Mouse (Mus musculus) midbrain, embryonic 14.5 days (tissue): ENCODE measurements around the gene Galr3. TPM values are rescaled to one million over a fixed set of nuclear protein-coding genes. Genes with fewer than 3 reads are reported as not detected.

Source experiments
- ATAC-seq: fragments of 200-750 bp; cut with Nextera tagmentation; 2 replicates; pipeline ENCODE4 v1.8.0; 2017; ENCODE audit warnings: moderate number of reproducible peaks, moderate library complexity; ENCODE audit not compliant: low FRiP score, low TSS enrichment
- DNase-seq: peaks from one replicate; pipeline ENCODE4 v3.0.0-alpha.2; 2015
- H3K27ac ChIP-seq: fragments of 300-500 bp; sonication (generic); replicated peaks from 2 replicates; pipeline ENCODE4 v1.5.1; 2014; ENCODE audit warnings: mild to moderate bottlenecking, low read depth, low read length, moderate library complexity
- H3K27me3 ChIP-seq: fragments of 300-500 bp; sonication (generic); 2 replicates; pipeline ENCODE4 v1.6.1; 2014; ENCODE audit warnings: low read length, control low read depth, mixed read lengths; ENCODE audit not compliant: control insufficient read depth, insufficient read depth
- H3K36me3 ChIP-seq: fragments of 300-500 bp; sonication (generic); 2 replicates; pipeline ENCODE4 v1.6.1; 2014; ENCODE audit warnings: low read length, control low read depth; ENCODE audit not compliant: control insufficient read depth, insufficient read depth
- H3K4me1 ChIP-seq: fragments of 300-500 bp; sonication (generic); 2 replicates; pipeline ENCODE4 v1.6.1; 2014; ENCODE audit warnings: mild to moderate bottlenecking, antibody characterized with exemption, low read length, control low read depth; ENCODE audit not compliant: control insufficient read depth, insufficient read depth
- H3K4me2 ChIP-seq: fragments of 300-500 bp; sonication (generic); 2 replicates; pipeline ENCODE4 v1.6.1; 2014; ENCODE audit warnings: mild to moderate bottlenecking, low read length, moderate library complexity
- H3K4me3 ChIP-seq: fragments of 300-500 bp; sonication (generic); replicated peaks from 2 replicates; pipeline ENCODE4 v1.5.1; 2014; ENCODE audit warnings: low read depth, low read length
- H3K9ac ChIP-seq: fragments of 300-500 bp; sonication (generic); replicated peaks from 2 replicates; pipeline ENCODE4 v1.6.1; 2014; ENCODE audit warnings: mild to moderate bottlenecking, low read length, moderate library complexity
- H3K9me3 ChIP-seq: fragments of 300-500 bp; sonication (generic); 2 replicates; pipeline ENCODE4 v1.6.1; 2016; ENCODE audit warnings: low read length, control low read depth, mixed read lengths; ENCODE audit not compliant: control insufficient read depth
- WGBS: fragments of 180-500 bp; shearing (Covaris S2); extraction: QIAGEN DNeasy Blood & Tissue Kit; methylation state at CpG from one replicate; pipeline ENCODE4 v1.1.7; 2014; 5-methylcytosine and 5-hydroxymethylcytosine counted together
- polyA plus RNA-seq: library from polyadenylated mRNA; unstranded; fragments of >200 nt; fragmentation: Nextera tagmentation; extraction: Ambion mirVana; gene quantifications from 2 replicates; pipeline ENCODE4 v1.2.1, GENCODE M21; 2014

The Galr3 gene
- polyA plus RNA-seq, 1 experiment from 2014 or later: not detected

GRCm38 (mm10) chr15:79068416-79068815 lies 26.7 kb downstream of the Galr3 start:
- no peaks in the 10 kb centered on the region for H3K27me3 ChIP-seq
- no peak for ATAC-seq
- H3K4me3 ChIP-seq: no peak overlapping the region
- 80% methylated on average over 3 of the region's 3 CpGs for WGBS
- H3K9ac ChIP-seq: no peak overlapping the region
- no peak for DNase-seq
- peaks cover 3% of the 10 kb centered on the region for H3K4me1 ChIP-seq
- H3K4me2 ChIP-seq: no peak overlapping the region
- no peaks in the 10 kb centered on the region for H3K36me3 ChIP-seq
- no peaks in the 10 kb centered on the region for H3K9me3 ChIP-seq
- H3K27ac ChIP-seq: no peak overlapping the region

DNA sequence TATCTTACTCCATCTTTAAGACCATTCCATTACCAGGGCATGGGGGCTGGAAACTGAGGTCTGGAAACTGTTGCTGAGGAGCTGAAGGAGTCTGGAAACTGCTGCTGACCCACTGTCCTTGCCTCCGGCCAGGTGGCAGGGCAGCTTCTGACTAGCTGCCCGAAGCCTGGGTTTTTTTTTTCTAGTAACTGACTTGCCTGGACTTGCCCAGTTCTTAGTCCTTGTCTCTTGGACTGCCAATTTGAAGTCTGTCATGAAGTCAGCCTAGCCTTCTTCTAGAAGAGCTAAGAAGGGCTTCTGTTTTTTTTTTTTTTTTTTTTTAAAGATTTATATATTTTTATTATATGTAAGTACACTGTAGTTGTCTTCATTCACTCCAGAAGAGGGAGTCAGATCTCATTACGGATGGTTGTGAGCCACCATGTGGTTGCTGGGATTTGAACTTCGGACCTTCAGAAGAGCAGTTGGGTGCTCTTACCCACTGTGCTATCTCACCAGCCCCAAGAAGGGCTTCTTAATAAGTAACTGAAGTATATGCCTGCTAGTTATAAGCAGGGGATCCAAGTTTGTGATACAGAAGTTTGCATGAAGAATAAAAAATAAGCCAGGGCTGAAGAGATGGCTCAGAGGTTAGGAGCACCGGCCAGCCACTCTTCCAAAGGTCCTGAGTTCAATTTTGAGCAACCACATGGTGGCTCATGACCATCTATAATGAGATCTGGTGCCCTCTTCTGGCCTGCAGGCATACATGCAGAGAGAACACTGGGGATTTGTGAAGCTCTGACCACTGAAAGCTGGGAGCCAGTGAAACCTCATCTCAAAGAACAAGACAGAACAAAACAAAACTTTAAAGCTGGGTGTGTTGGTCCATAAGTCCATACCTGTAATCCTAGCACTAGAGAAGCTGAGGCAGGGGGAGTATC lies 29.7 kb downstream of the Galr3 start:
- no peak for ATAC-seq
- peak; percentile 42 for DNase-seq
- Histone ChIP-seq H3K4me3 (no peak overlapping the region), H3K36me3 (peaks cover under 1% of the 10 kb centered on the region; the same call in 1 of the 2 replicates), H3K9ac (no peak overlapping the region), H3K4me1 (peaks cover 12% of the 10 kb centered on the region), H3K27ac (no peak overlapping the region), H3K27me3 (no peaks in the 10 kb centered on the region), H3K4me2 (no peak overlapping the region), H3K9me3 (no peaks in the 10 kb centered on the region)
- 70% methylated on average over 5 of the region's 5 CpGs for WGBS

- DNase-seq (no peak), ATAC-seq (no peak)
- no peaks in the 10 kb centered on the region for H3K9me3 ChIP-seq
- H3K4me2 ChIP-seq: no peak overlapping the region
- peaks cover 24% of the 10 kb centered on the region for H3K36me3 ChIP-seq
- no peak overlapping the region for H3K4me3 ChIP-seq
- peaks cover 12% of the 10 kb centered on the region for H3K4me1 ChIP-seq
- no peaks in the 10 kb centered on the region for H3K27me3 ChIP-seq
- no peak overlapping the region for H3K27ac ChIP-seq
- H3K9ac ChIP-seq: no peak overlapping the region
Observed at GRCm38 (mm10) chr15:79073752-79074151, 32.1 kb downstream of the Galr3 start.

DNA sequence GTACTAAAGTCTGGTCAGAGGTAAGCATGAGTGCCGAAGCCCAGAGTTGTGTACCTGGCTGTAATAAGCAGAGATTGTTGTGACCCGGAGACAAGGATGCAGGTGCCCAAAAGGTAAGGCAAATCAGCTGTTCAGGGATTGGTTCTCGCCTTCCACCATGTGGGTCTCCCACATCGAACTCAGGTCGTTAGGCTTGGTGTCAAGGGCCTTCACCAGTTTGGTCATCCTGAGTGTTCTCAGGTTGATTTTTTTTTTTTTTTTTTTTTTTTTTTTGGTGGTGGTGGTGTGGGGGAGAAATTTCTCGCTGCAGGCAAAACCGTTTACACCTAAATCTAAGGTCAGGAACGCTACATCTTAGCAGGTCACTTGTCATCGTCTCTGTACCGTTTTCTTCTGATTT lies 32.8 kb downstream of the Galr3 start:
- peak overlapping the region; percentile 70 for H3K4me2 ChIP-seq
- WGBS: 39% methylated on average over 10 of the region's 10 CpGs
- DNase-seq: no peak

DNA sequence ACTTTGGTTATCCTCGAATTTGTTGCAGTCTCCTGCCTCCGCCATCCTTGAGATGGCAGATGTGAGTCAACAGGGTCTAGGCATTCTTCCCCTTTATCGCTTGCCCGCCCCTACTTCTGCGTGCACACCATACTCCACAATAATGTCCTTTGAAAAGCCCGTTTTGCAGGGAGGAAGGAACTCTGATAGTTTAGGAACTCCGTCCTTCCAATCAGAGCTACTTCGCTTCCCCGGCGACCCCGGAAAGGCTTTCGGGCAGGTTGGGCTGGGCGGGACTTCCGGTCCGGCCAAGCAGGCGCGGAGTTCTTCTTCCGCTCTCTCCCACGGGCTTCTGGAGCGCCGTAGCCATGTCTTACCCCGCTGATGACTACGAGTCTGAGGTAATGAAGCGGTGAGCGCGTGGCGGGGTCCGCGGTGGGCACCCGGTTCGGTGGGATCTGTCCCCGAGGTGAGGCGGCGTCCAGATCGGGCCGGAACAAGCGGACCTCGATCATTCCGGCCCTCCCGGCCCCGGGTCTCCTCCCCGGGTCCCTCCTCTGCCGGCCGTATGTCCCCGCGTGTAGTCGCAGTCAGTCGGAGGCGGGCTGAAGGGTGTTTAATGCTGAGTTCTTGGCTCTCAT lies 33.3 kb downstream of the Galr3 start, which contains the start of gene Eif3l:
Gene Eif3l (plus strand): TSS at position 267 of the 620 bp plus-strand sequence.
- H3K4me2 ChIP-seq: peak within 1 kb of the TSS; percentile 70
- H3K36me3 ChIP-seq: peaks cover 37% of the 10 kb centered on the region
- peak; percentile 74; the same call in 1 of the 2 replicates for ATAC-seq
- peak within 1 kb of the TSS; percentile 71 for H3K27ac ChIP-seq
- peak within 1 kb of the TSS; percentile 59 for H3K4me3 ChIP-seq
- peak; percentile 95 for DNase-seq
- WGBS: under 1% methylated on average over 49 of the region's 49 CpGs
- peak within 1 kb of the TSS; percentile 64 for H3K9ac ChIP-seq
- H3K27me3 ChIP-seq: no peaks in the 10 kb centered on the region
- no peaks in the 10 kb centered on the region for H3K9me3 ChIP-seq
- peaks cover 12% of the 10 kb centered on the region for H3K4me1 ChIP-seq

More for the DNA sequence above, 32.8 kb downstream of the Galr3 start:
- peak overlapping the region; percentile 59 for H3K4me3 ChIP-seq
- peak overlapping the region; percentile 64; the same call in 1 of the 2 replicates for H3K9ac ChIP-seq
- no peaks in the 10 kb centered on the region for H3K9me3 ChIP-seq
- no peaks in the 10 kb centered on the region for H3K27me3 ChIP-seq
- peaks cover 12% of the 10 kb centered on the region for H3K4me1 ChIP-seq
- H3K27ac ChIP-seq: peak overlapping the region; percentile 71
- H3K36me3 ChIP-seq: peaks cover 31% of the 10 kb centered on the region
- no peak for ATAC-seq

DNA sequence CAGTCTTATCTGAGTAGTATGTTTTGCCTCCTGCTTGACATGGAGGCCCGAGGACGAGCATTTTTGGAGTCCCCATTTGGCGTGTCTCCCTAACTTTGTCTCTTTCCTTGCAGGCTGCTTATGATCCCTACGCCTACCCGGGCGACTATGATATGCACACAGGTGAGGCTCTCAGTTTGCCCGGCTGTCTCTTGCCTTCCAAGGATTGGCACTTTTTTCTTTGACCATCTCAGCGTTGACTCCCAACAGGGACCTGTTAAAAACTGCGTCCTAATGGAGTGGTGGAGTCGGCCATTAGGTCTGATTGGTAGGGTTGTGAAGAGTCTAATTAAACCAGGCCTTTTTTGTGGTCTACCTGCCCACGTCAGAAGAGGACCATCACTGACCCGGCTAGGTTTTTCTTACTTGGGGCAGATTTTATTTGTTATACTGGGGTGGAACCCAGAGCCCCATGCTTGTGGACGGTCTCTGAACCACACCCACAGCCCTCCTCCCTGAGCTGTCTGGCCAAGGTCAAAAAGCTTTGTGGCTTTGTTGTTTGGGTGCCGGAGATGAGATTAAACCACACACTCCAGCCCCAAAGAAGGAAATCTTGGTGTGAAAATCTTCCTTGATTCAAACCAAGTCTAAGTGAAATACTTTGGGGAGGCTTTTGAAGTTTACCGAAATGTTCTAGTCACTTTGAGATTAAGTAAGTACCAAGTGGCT lies 34.1 kb downstream of the Galr3 start:
- Histone ChIP-seq H3K4me3 (peak overlapping the region; percentile 59), H3K27me3 (no peaks in the 10 kb centered on the region), H3K36me3 (peaks cover 43% of the 10 kb centered on the region), H3K9ac (peak overlapping the region; percentile 64), H3K4me1 (peaks cover 12% of the 10 kb centered on the region), H3K9me3 (no peaks in the 10 kb centered on the region), H3K4me2 (peak overlapping the region; percentile 70), H3K27ac (no peak overlapping the region; the same call in 1 of the 2 replicates)
- DNase-seq (no peak), ATAC-seq (no peak)
- whole genome bisulfite sequencing: 40% methylated on average over 15 of the region's 15 CpGs

DNA sequence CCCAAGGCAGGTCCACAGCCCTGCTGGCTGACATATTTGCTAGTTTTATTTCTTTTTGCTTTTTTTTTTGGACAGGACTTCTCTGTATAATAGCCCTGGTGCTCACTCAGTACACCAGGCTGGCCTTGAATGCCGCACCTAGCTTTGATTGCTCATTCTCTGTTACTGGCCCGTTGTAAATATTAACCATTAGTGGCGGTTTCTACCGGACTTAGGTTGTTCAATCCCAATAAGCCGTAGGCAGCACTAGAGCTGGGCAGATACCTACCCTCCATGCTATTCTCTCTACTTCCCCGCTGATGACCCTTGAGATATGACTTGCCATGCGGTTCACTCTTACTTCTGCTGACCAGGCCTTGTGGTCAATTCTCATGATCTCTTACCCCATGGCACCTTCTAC lies 37.9 kb downstream of the Galr3 start:
- Histone ChIP-seq H3K36me3 (peaks cover 81% of the 10 kb centered on the region), H3K4me1 (peaks cover 7% of the 10 kb centered on the region), H3K4me3 (no peak overlapping the region), H3K27ac (no peak overlapping the region), H3K27me3 (no peaks in the 10 kb centered on the region), H3K4me2 (no peak overlapping the region), H3K9ac (no peak overlapping the region), H3K9me3 (no peaks in the 10 kb centered on the region)
- DNase-seq (no peak), ATAC-seq (no peak)
- WGBS: 97% methylated on average over 7 of the region's 7 CpGs

DNA sequence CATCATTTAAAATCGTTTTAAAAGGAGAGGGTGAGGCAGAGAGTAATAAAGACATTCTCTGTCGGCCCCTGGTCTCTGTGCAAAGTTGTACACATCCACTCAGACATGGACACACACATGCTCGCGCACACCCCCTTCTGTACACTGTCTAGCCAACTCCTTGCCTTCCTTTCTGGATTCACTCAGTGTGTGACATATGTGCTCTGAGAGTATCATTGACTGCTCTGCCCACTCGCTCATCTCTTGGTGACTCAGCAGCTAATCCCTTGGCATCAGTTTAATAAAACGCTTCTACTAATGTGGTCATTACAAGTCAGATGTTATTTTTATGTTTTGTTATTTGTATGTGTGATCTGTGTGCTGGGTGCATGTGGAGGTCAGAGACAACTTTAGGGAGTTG lies 50.6 kb downstream of the Galr3 start:
- H3K4me2 ChIP-seq: no peak overlapping the region
- H3K36me3 ChIP-seq: peaks cover 84% of the 10 kb centered on the region
- WGBS: 91% methylated on average over 6 of the region's 6 CpGs
- H3K4me3 ChIP-seq: no peak overlapping the region
- no peak overlapping the region for H3K9ac ChIP-seq
- DNase-seq: no peak
- H3K4me1 ChIP-seq: no peaks in the 10 kb centered on the region
- H3K9me3 ChIP-seq: no peaks in the 10 kb centered on the region
- no peak for ATAC-seq
- no peak overlapping the region for H3K27ac ChIP-seq
- no peaks in the 10 kb centered on the region for H3K27me3 ChIP-seq
